Mouse (Mus musculus) kidney, adult 2 months (tissue): ENCODE results near the gene Ftl1. TPM values are rescaled to one million over a fixed set of nuclear protein-coding genes. Genes with fewer than 3 reads are reported as not detected.

Experiments used
- DNase-seq: peaks from one replicate; pipeline ENCODE4 v3.0.0; 2021
- H3K27ac ChIP-seq: fragments of 200-500 bp; 2 replicates; pipeline ENCODE4 v1.5.1; 2012; ENCODE audit warnings: low read depth, low read length, control low read depth, inconsistent platforms; ENCODE audit not compliant: insufficient read depth
- H3K27me3 ChIP-seq: fragments of 200-500 bp; replicated peaks from 2 replicates; pipeline ENCODE4 v1.6.1; 2012; ENCODE audit warnings: mild to moderate bottlenecking, moderate library complexity, low read length, inconsistent platforms; ENCODE audit not compliant: control insufficient read depth, insufficient read depth
- H3K36me3 ChIP-seq: fragments of 200-500 bp; 2 replicates; pipeline ENCODE4 v1.6.1; 2012; ENCODE audit warnings: mild to moderate bottlenecking, moderate library complexity, low read length, inconsistent platforms; ENCODE audit not compliant: control insufficient read depth, insufficient read depth
- H3K4me1 ChIP-seq: fragments of 200-500 bp; 2 replicates; pipeline ENCODE4 v1.6.1; 2011; ENCODE audit warnings: low read length; ENCODE audit not compliant: control insufficient read depth, insufficient read depth
- H3K4me3 ChIP-seq: fragments of 200-500 bp; 2 replicates; pipeline ENCODE4 v1.5.1; 2011; ENCODE audit warnings: mild to moderate bottlenecking, low read depth, low read length, control low read depth; ENCODE audit not compliant: insufficient read depth
- CTCF ChIP-seq: fragments of 200-500 bp; conservative IDR thresholded peaks from 2 replicates; pipeline ENCODE4 v1.5.1; 2011; ENCODE audit warnings: low read depth, mild to moderate bottlenecking, control low read depth, low read length, moderate library complexity, mixed read lengths; ENCODE audit not compliant: insufficient read depth, insufficient read length
- POLR2A ChIP-seq: fragments of 200-500 bp; IDR thresholded peaks from one replicate; pipeline ENCODE4 v1.6.1; 2011; ENCODE audit warnings: low read depth, low read length, control low read depth
- WGBS: fragments of 180-500 bp; shearing (Covaris S2); methylation state at CpG from one replicate; pipeline ENCODE4 v1.1.7; 2018; 5-methylcytosine and 5-hydroxymethylcytosine counted together
- polyA plus RNA-seq: library from polyadenylated mRNA; depleted of rRNA; stranded (reverse); fragments of >200 nt; gene quantifications from 2 replicates; pipeline ENCODE4 v1.2.3, GENCODE M21; 2012

The Ftl1 gene
- polyA plus RNA-seq, 1 experiment = 8,155 TPM

- Histone ChIP-seq H3K27me3 (no peaks in the 10 kb centered on the region), H3K27ac (peak overlapping the region; percentile 83), H3K4me1 (peaks cover 19% of the 10 kb centered on the region), H3K4me3 (peak overlapping the region; percentile 82), H3K36me3 (peaks cover 11% of the 10 kb centered on the region)
- WGBS = under 1% methylated on average over 43 of the region's 43 CpGs
- TF ChIP-seq CTCF = no peak
- peak; percentile 26 for TF ChIP-seq POLR2A
- peak; percentile 80 for DNase-seq
These were observed 728 bp downstream of the Ftl1 start for GRCm38 (mm10) chr7:45458748-45459563.

DNA sequence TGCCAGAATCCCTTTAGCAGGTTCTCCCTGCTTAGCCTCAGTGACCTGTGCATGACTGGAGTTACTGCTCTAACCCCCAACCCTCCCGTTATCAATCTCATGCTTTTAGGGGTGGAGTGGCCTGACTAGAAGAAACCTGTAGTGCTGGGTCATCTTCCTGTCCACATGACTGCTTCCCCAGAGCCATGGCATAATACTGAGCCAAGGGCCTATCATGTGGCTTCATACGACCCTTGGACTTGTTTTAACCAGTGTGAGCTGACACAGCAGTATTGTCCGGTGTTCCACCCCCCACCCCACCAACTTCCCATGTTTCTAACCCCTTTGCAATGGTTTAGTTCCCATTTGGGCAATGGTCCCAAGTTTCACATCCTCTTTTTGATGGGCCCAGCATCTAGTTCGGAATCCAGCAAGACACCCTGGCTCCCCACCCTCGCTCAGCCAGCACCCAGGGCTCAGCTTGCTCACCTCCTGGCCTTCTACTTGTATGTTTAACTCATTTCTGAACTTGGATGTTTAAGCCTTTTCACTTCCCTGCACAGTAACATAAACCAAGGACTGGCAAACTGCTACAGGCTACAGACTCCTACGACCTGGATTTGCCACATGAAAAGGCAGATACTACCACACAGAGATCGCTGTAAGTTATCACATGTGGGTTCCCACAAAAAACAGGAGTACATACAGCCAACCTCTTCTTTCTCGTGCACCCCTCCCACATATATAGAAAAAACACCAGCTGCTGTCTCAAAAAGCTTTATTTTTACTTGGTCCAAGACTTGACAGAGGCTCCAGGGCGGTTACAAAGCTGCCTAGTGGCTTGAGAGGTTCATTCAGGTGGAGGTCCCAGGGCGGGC lies 2.3 kb downstream of the Ftl1 start:
- 27% methylated on average over 10 of the region's 10 CpGs for WGBS
- Histone ChIP-seq H3K4me3 (peak overlapping the region; percentile 82), H3K36me3 (peaks cover 11% of the 10 kb centered on the region), H3K4me1 (peaks cover 19% of the 10 kb centered on the region), H3K27ac (peak overlapping the region; percentile 83), H3K27me3 (no peaks in the 10 kb centered on the region)
- no peak for TF ChIP-seq POLR2A
- no peak for TF ChIP-seq CTCF
- peak; percentile 91 for DNase-seq

DNA sequence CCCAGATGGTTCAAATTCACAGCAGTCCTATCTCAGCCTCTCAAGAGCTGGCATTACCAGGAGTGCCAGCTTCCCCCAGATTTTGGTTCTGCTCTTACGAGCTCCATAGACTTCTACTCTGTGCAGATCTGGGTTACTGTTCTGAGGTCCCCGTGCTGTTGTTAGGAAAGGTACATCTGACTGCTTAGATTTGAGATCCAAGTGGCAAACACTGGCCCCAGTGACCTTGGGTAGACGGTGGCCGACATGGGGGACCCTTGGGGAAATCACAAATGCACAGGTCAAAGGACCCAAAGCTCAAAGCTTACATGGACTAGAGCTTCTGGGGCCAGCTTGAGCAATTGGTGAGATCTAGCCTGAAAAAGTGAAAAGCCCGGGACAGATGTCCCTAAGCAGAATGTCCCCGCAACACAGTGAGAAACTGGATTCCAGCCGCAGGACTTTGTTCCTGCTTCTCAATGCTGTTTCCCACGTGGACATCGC lies 2.9 kb downstream of the Ftl1 start:
- peaks cover 11% of the 10 kb centered on the region for H3K36me3 ChIP-seq
- H3K27ac ChIP-seq = peak overlapping the region; percentile 34
- TF ChIP-seq CTCF = no peak
- TF ChIP-seq POLR2A = no peak
- WGBS = 25% methylated on average over 9 of the region's 9 CpGs
- H3K4me3 ChIP-seq = no peak overlapping the region
- no peak for DNase-seq
- H3K27me3 ChIP-seq = no peaks in the 10 kb centered on the region
- peaks cover 16% of the 10 kb centered on the region for H3K4me1 ChIP-seq

DNA sequence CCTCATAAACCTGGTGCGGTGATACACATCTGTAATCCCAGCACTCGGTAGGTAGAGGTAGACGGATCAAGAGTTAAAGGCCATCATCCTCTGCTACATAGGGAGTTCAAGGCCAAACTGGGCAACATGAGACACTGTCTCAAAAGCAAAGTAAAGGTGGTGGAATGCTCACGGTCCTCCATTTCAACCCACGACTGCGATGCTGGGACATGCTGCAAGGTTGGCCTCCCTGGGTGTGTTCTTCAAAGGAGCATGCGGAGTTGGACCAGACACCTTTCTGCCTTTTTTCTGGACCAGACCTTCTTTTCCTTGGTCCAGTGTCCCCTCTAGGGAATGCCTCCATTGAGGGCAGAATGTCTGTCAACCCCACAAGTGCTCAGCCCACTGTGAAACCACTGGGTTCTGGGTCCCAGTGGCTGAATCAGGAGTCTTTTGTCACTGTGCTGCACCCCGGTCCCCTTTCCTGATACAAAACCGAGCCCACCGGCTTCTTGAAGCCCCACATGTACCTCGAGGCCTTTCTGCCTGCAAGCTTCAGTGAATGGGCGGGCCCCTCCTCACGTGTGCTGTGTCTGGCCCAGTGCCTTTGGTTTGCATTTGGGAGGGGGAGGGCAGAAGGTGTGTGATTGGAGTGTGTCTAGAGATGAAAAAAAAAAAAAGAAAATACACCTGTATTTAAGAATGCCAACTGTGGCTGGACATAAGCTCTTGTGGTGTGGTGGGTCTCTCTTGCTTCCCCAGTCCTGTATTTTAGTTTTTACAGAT lies 3.6 kb downstream of the Ftl1 start:
- WGBS = 71% methylated on average over 13 of the region's 13 CpGs
- no peak for TF ChIP-seq CTCF
- no peak for TF ChIP-seq POLR2A
- Histone ChIP-seq H3K4me3 (no peak overlapping the region), H3K27me3 (no peaks in the 10 kb centered on the region), H3K36me3 (peaks cover 11% of the 10 kb centered on the region), H3K27ac (peak overlapping the region; percentile 34; the same call in 1 of the 2 replicates), H3K4me1 (peaks cover 14% of the 10 kb centered on the region)
- no peak for DNase-seq

- WGBS = 93% methylated on average over 15 of the region's 15 CpGs
- Histone ChIP-seq H3K4me1 (peaks cover 8% of the 10 kb centered on the region; the same call in 1 of the 2 replicates), H3K27me3 (no peaks in the 10 kb centered on the region), H3K27ac (no peak overlapping the region), H3K4me3 (no peak overlapping the region), H3K36me3 (peaks cover 11% of the 10 kb centered on the region)
- TF ChIP-seq POLR2A = no peak
- TF ChIP-seq CTCF = no peak
- DNase-seq = no peak
These were observed 4.7 kb downstream of the Ftl1 start for GRCm38 (mm10) chr7:45454971-45455370.

- H3K27ac ChIP-seq = no peak overlapping the region
- peak; percentile 83 for DNase-seq
- H3K27me3 ChIP-seq = no peaks in the 10 kb centered on the region
- H3K36me3 ChIP-seq = no peaks in the 10 kb centered on the region
- 55% methylated on average over 23 of the region's 23 CpGs for WGBS
- H3K4me3 ChIP-seq = no peak overlapping the region
- TF ChIP-seq POLR2A = no peak
- TF ChIP-seq CTCF = peak; percentile 85
- H3K4me1 ChIP-seq = no peaks in the 10 kb centered on the region
These were observed 8.2 kb downstream of the Ftl1 start for GRCm38 (mm10) chr7:45451344-45451982.
